ENCODE assay signal across 8 mouse cellular contexts in genomic region chr2:156840301-156841027, GRCm38 (mm10). TPM values are rescaled to one million over a fixed set of nuclear protein-coding genes. Genes with fewer than 3 reads are reported as not detected.
A peak's percentile ranks its signal among the peaks of the same experiment; 100 is the strongest.
DNase-seq lines count a peak whose midpoint lies in the region; ATAC-seq and TF ChIP-seq lines count a peak whose summit lies in the region.

No protein-coding gene starts in this region.

- H3K27me3 ChIP-seq in kidney, embryonic 14.5 days (ENCODE audit: control insufficient read depth, insufficient read depth, low read length): no peaks in the 10 kb centered on the region
- no peaks in the 10 kb centered on the region for H3K27me3 ChIP-seq in hindbrain, postnatal 0 days (ENCODE audit: insufficient read depth, low read length)
- H3K27me3 ChIP-seq in lung, postnatal 0 days (replicated peaks; ENCODE audit: insufficient read depth, low read length): no peaks in the 10 kb centered on the region

- H3K4me3 ChIP-seq in kidney, embryonic 14.5 days (ENCODE audit: low read length): peak overlapping the region; percentile 77
- H3K4me3 ChIP-seq in embryonic fibroblast, embryonic 13.5 days (ENCODE audit: insufficient read depth, low read length): peak overlapping the region; percentile 72
- H3K4me3 ChIP-seq in hindbrain, postnatal 0 days (ENCODE audit: low read length): peak overlapping the region; percentile 58
- H3K4me3 ChIP-seq in lung, postnatal 0 days (ENCODE audit: low read depth, low read length): peak overlapping the region; percentile 82

- H3K36me3 ChIP-seq in kidney, embryonic 14.5 days (ENCODE audit: control insufficient read depth, insufficient read depth, low read length): peaks cover 31% of the 10 kb centered on the region
- no peaks in the 10 kb centered on the region for H3K36me3 ChIP-seq in hindbrain, postnatal 0 days (ENCODE audit: insufficient read depth, low read length)
- H3K36me3 ChIP-seq in lung, postnatal 0 days (ENCODE audit: insufficient read depth, low read length): no peaks in the 10 kb centered on the region

- ATAC-seq in kidney, embryonic 14.5 days (ENCODE audit: low FRiP score, low TSS enrichment): peak; percentile 26
- peak; percentile 38 for ATAC-seq in hindbrain, postnatal 0 days
- ATAC-seq in lung, postnatal 0 days: peak; percentile 35

- peak overlapping the region; percentile 64 for H3K4me2 ChIP-seq in kidney, embryonic 14.5 days (replicated peaks; ENCODE audit: low read depth, low read length)
- H3K4me2 ChIP-seq in hindbrain, postnatal 0 days (ENCODE audit: low read depth, low read length): peak overlapping the region; percentile 77
- H3K4me2 ChIP-seq in lung, postnatal 0 days (replicated peaks; ENCODE audit: low read depth, low read length): peak overlapping the region; percentile 92

- no peak for DNase-seq in kidney, adult 9 months
- peak; percentile 37 for DNase-seq in MN1 (ENCODE audit: low spot score)
- peak; percentile 49 for DNase-seq in hindbrain, postnatal 0 days (ENCODE audit: low spot score)
- DNase-seq in lung, postnatal 0 days (ENCODE audit: low spot score): peak; percentile 42
- DNase-seq in spleen, adult 12 weeks (ENCODE audit: low spot score): peak; percentile 15
- no peak for DNase-seq in left cerebral cortex, postnatal 14 days (ENCODE audit: low spot score in 2 of 2)

- H3K4me1 ChIP-seq in kidney, embryonic 14.5 days (ENCODE audit: control insufficient read depth, insufficient read depth, low read length): peaks cover 49% of the 10 kb centered on the region
- H3K4me1 ChIP-seq in embryonic fibroblast, embryonic 13.5 days (ENCODE audit: control insufficient read depth, insufficient read depth, low read length): peaks cover 12% of the 10 kb centered on the region
- peaks cover 15% of the 10 kb centered on the region; the same call in 1 of the 2 replicates for H3K4me1 ChIP-seq in hindbrain, postnatal 0 days (ENCODE audit: insufficient read depth, low read length)
- H3K4me1 ChIP-seq in lung, postnatal 0 days (ENCODE audit: insufficient read depth, low read depth, low read length): peaks cover 28% of the 10 kb centered on the region

- under 1% methylated on average over 69 of the region's 79 CpGs for WGBS in kidney, embryonic 14.5 days
- under 1% methylated on average over 64 of the region's 79 CpGs for WGBS in hindbrain, postnatal 0 days
- WGBS in lung, postnatal 0 days: 1% methylated on average over 27 of the region's 79 CpGs

- no peaks in the 10 kb centered on the region for H3K9me3 ChIP-seq in kidney, embryonic 14.5 days (ENCODE audit: control insufficient read depth, low read length)
- no peaks in the 10 kb centered on the region for H3K9me3 ChIP-seq in hindbrain, postnatal 0 days (ENCODE audit: low read length)
- H3K9me3 ChIP-seq in lung, postnatal 0 days (ENCODE audit: low read length): no peaks in the 10 kb centered on the region

- TF ChIP-seq EP300 in lung, postnatal 0 days (IDR thresholded peaks at IDR 0.05): no peak

- H3K9ac ChIP-seq in kidney, embryonic 14.5 days (ENCODE audit: low read depth, low read length): peak overlapping the region; percentile 90
- peak overlapping the region; percentile 47 for H3K9ac ChIP-seq in hindbrain, postnatal 0 days (replicated peaks; ENCODE audit: low read length)
- peak overlapping the region; percentile 65 for H3K9ac ChIP-seq in lung, postnatal 0 days (replicated peaks; ENCODE audit: low read depth)

- no peak for TF ChIP-seq CTCF in embryonic fibroblast, embryonic 13.5 days (IDR thresholded peaks at IDR 0.05; ENCODE audit: borderline replicate concordance, insufficient read depth, low read length)
- no peak for TF ChIP-seq CTCF in hindbrain, postnatal 0 days (IDR thresholded peaks at IDR 0.05; ENCODE audit: low read depth)
- no peak for TF ChIP-seq CTCF in lung, postnatal 0 days (IDR thresholded peaks at IDR 0.05)

- intact Hi-C loops in left cerebral cortex, postnatal 14 days (cut with DNase I): no loop called here

- no peak for TF ChIP-seq POLR2A in embryonic fibroblast, embryonic 13.5 days (IDR thresholded peaks at IDR 0.05; ENCODE audit: low read depth, low read length)

- H3K27ac ChIP-seq in kidney, embryonic 14.5 days (ENCODE audit: low read depth, low read length): peak overlapping the region; percentile 96
- H3K27ac ChIP-seq in embryonic fibroblast, embryonic 13.5 days (ENCODE audit: insufficient read depth, low read length): no peak overlapping the region
- H3K27ac ChIP-seq in hindbrain, postnatal 0 days: peak overlapping the region; percentile 73
- H3K27ac ChIP-seq in lung, postnatal 0 days (ENCODE audit: low read length): peak overlapping the region; percentile 85

RNA-seq across cellular contexts. Expression of gene Tgif2, which starts 0.7 kb away (rescaled TPM):
- 67.8 and 78.1 TPM in 2 replicates for polyA plus RNA-seq in kidney, embryonic 14.5 days (2014; fragmentation: Nextera tagmentation; extraction: Ambion mirVana)
- 12.4 and 17.0 TPM in 2 replicates for polyA plus RNA-seq in embryonic fibroblast, embryonic 13.5 days (2011; ENCODE audit: insufficient read length, low read depth, missing spikeins)
- 18.2 and 26.6 TPM in 2 replicates for total RNA-seq in hindbrain, postnatal 0 days (2014; rRNA removed)
- 12.6 and 14.4 TPM in 2 replicates for polyA plus RNA-seq in hindbrain, postnatal 0 days (2015; fragmentation: Nextera tagmentation; extraction: Ambion mirVana)
- polyA plus RNA-seq in lung, postnatal 0 days (2015; fragmentation: Nextera tagmentation; extraction: Ambion mirVana): 13.7 and 15.1 TPM in 2 replicates
- total RNA-seq in left cerebral cortex, postnatal 14 days (2021): 1 to 10 TPM in 1 of 2 experiments, under 1 TPM in 1; 0.88 to 1.5 TPM

RNA-seq across cellular contexts. Expression of gene 4930518I15Rik, which starts 17.3 kb away (rescaled TPM):
- 6.4 and 7.4 TPM in 2 replicates for polyA plus RNA-seq in kidney, embryonic 14.5 days (2014; fragmentation: Nextera tagmentation; extraction: Ambion mirVana)
- polyA plus RNA-seq in embryonic fibroblast, embryonic 13.5 days (2011; ENCODE audit: insufficient read length, low read depth, missing spikeins): 1.7 and 2.4 TPM in 2 replicates
- 1.7 and 4.4 TPM in 2 replicates for total RNA-seq in hindbrain, postnatal 0 days (2014; rRNA removed)
- polyA plus RNA-seq in hindbrain, postnatal 0 days (2015; fragmentation: Nextera tagmentation; extraction: Ambion mirVana): 3.6 and 3.8 TPM in 2 replicates
- 4.1 and 5.5 TPM in 2 replicates for polyA plus RNA-seq in lung, postnatal 0 days (2015; fragmentation: Nextera tagmentation; extraction: Ambion mirVana)
- total RNA-seq in left cerebral cortex, postnatal 14 days (2021): 1 to 10 TPM; 1.3 to 1.9 TPM

RNA-seq across cellular contexts. Expression of gene Rab5if, which starts 22.5 kb away (rescaled TPM):
- 199 and 227 TPM in 2 replicates for polyA plus RNA-seq in kidney, embryonic 14.5 days (2014; fragmentation: Nextera tagmentation; extraction: Ambion mirVana)
- 125 and 156 TPM in 2 replicates for polyA plus RNA-seq in embryonic fibroblast, embryonic 13.5 days (2011; ENCODE audit: insufficient read length, low read depth, missing spikeins)
- total RNA-seq in hindbrain, postnatal 0 days (2014; rRNA removed): 131 and 135 TPM in 2 replicates
- 158 and 160 TPM in 2 replicates for polyA plus RNA-seq in hindbrain, postnatal 0 days (2015; fragmentation: Nextera tagmentation; extraction: Ambion mirVana)
- 271 and 290 TPM in 2 replicates for polyA plus RNA-seq in lung, postnatal 0 days (2015; fragmentation: Nextera tagmentation; extraction: Ambion mirVana)
- 100 to 1,000 TPM; 113 to 125 TPM for total RNA-seq in left cerebral cortex, postnatal 14 days (2021)

RNA-seq across cellular contexts. Expression of gene Sla2, which starts 46.5 kb away (rescaled TPM):
- 0.23 and 0.24 TPM in 2 replicates for polyA plus RNA-seq in kidney, embryonic 14.5 days (2014; fragmentation: Nextera tagmentation; extraction: Ambion mirVana)
- not detected in 2 replicates for polyA plus RNA-seq in embryonic fibroblast, embryonic 13.5 days (2011; ENCODE audit: insufficient read length, low read depth, missing spikeins)
- total RNA-seq in hindbrain, postnatal 0 days (2014; rRNA removed): 0.68 TPM in 1 of 2 replicates, not detected in the other
- 0.13 and 0.15 TPM in 2 replicates for polyA plus RNA-seq in hindbrain, postnatal 0 days (2015; fragmentation: Nextera tagmentation; extraction: Ambion mirVana)
- polyA plus RNA-seq in lung, postnatal 0 days (2015; fragmentation: Nextera tagmentation; extraction: Ambion mirVana): 0.49 and 0.65 TPM in 2 replicates
- under 1 TPM; 0.18 to 0.21 TPM for total RNA-seq in left cerebral cortex, postnatal 14 days (2021)

Comparison
In these comparisons a context has a peak if more than half of its experiments do, and no peak if none do; other contexts are left out.
1. DNase-seq: peak in MN1 (single experiment), hindbrain, postnatal 0 days (single experiment), lung, postnatal 0 days (single experiment) and spleen, adult 12 weeks (single experiment); none in kidney, adult 9 months (single experiment) and left cerebral cortex, postnatal 14 days (0 of 2).
2. Peak in every context shown above with its lines, with median percentiles within 50 percentile points of each other: ATAC-seq, H3K4me2 ChIP-seq, H3K4me3 ChIP-seq and H3K9ac ChIP-seq.